Mouse (Mus musculus): ENCODE results near the gene Tmem156.
"Not testable (repeated sequence)": the region's sequence is repeated elsewhere in the genome, so short reads cannot be mapped to it uniquely, and the experiment has no call there.

Gene Tmem156

DNA sequence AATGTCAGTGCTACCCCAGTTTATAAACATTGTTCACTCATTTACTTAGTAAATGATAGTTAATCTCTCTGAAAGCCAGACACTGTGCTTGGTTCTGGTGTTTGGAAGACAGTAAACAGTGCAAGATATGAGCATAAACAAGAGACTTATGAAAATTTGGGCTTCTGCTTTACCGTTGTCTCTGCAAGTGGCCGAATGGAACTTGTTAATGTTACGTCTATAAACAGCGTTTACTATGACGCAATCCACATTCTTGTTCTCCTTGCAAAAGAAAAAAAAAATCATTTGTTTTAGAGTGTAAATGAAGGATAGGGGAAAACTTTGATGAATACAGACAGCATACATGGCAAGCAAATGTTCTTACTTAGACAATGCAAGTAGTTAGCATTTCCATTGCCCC, at the start of gene Tmem156:
Gene Tmem156 (minus strand): TSS at position 212 of the 400 bp plus-strand sequence.
- DNase-seq (ENCODE audit: low spot score): no peak

- no peak for DNase-seq (ENCODE audit: low spot score)
These were observed 49.3 kb upstream of the Tmem156 start for GRCm38 (mm10) chr5:65141242-65141641.

- DNase-seq (ENCODE audit: low spot score): no peak
These were observed 45.1 kb upstream of the Tmem156 start for GRCm38 (mm10) chr5:65137073-65137472.

- DNase-seq (ENCODE audit: low spot score): no peak
These were observed 44.2 kb upstream of the Tmem156 start for GRCm38 (mm10) chr5:65136159-65136558.

GRCm38 (mm10) chr5:65131211-65131879, 39.4 kb upstream of the Tmem156 start:
- no peak for DNase-seq (ENCODE audit: low spot score)

- no peak for DNase-seq (ENCODE audit: low spot score)
These were observed 38.7 kb upstream of the Tmem156 start for GRCm38 (mm10) chr5:65130528-65131210.

GRCm38 (mm10) chr5:65128481-65128880, 36.5 kb upstream of the Tmem156 start:
- no peak for DNase-seq (ENCODE audit: low spot score)

DNA sequence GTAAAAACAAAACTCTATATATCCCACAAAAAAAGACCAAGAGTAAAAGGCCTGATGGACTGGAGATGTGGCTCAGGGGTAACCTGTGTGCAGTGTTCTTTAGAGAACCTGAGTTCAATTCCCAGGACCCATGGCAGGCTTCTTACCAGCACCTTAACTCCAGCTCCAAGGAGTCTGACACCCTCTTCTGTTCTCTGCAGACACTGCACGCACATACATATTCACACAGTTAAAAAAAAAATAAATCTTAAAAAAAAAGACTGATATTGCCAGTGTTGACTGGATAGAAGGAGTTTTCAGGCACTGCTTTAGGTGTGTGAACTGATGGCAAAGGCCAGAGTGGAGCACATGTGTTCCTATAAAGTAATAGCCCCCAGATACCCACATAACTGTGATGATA, 34.2 kb upstream of the Tmem156 start:
- no peak for DNase-seq (ENCODE audit: low spot score)

GRCm38 (mm10) chr5:65122616-65123015, 30.7 kb upstream of the Tmem156 start:
- DNase-seq (ENCODE audit: low spot score): no peak

GRCm38 (mm10) chr5:65119918-65120317, 28.0 kb upstream of the Tmem156 start:
- DNase-seq (ENCODE audit: low spot score): no peak

GRCm38 (mm10) chr5:65119495-65119894, 27.6 kb upstream of the Tmem156 start:
- no peak for DNase-seq (ENCODE audit: low spot score)

GRCm38 (mm10) chr5:65116789-65117188, 24.9 kb upstream of the Tmem156 start:
- no peak for DNase-seq (ENCODE audit: low spot score)

GRCm38 (mm10) chr5:65113323-65113722, 21.4 kb upstream of the Tmem156 start:
- no peak for DNase-seq (ENCODE audit: low spot score)

GRCm38 (mm10) chr5:65112225-65112624, 20.3 kb upstream of the Tmem156 start:
- DNase-seq (ENCODE audit: low spot score): not testable (repeated sequence)

GRCm38 (mm10) chr5:65107773-65108432, 16.0 kb upstream of the Tmem156 start:
- no peak for DNase-seq (ENCODE audit: low spot score)

- DNase-seq (ENCODE audit: low spot score): peak; percentile 73
These were observed 15.2 kb upstream of the Tmem156 start, which contains the start of gene Klhl5 for GRCm38 (mm10) chr5:65106876-65107772. TSS of gene Klhl5 (plus strand) at chr5:65107539.

DNA sequence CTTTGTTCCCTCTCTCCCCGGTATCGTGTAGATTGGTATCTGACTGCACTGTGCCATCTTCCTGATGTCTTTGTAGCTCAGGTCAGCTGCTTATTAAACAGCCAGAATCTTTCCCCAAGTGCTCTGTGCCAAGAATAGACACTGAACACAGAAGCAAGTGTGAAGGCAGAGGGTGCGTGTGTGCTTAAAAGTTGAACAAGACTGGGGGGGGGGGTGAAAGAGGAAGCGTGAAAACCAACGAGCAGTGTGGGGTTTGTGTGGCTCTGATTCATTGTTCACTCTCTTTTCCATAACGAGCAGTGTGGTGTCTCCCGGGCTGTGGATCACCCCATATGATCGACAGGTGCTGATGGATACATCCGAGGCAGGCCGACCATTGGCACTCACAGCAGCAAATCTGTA, 10.7 kb upstream of the Tmem156 start:
- DNase-seq (ENCODE audit: low spot score): no peak

DNA sequence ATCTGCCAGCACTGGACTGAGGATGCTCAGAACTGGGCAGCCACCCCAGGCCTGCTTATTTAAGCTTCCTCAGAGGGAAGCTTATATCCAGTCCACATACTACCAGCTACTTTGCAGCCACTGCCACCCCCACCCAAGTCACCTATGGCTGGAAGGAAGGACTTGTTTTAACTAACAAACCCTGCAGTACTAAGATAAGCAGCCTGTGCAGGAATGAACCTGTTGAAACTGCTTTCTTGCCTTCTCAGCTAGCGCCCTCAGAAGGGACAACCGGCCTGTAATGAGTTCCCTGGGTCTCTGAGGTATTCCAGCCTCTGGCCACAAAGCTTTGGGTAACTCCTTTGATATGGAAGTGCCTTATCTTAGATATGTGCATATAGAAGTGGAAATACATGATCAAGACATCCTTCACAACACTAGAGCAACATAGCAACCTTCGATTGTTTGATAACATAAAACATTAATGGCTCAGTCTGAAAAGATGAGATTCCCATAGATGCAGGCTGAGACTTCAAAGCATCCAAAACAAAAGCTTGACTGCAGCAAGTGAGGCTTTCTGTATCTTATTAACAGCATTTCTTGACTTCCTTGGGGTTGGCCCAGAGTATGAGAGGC, 10.2 kb upstream of the Tmem156 start:
- no peak for DNase-seq (ENCODE audit: low spot score)

DNA sequence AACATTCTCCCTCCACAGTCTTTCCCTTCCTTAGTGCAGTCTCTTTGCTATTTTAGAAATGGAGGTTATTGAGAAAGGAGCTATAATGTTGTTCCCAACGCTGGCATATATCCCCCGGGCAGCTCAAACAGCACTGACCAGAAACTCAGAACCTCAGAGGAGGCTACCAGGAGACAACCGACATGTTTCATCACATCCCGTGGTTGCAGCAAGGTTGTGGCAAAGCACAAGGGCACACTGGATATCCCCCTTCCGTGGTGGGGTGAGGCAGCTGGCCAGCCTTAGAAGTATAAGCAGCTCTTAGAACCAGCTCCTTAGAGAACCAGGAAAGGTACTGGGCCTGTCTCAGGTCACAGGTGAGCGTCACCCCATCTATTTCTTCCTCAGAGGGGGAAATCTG, 9.7 kb upstream of the Tmem156 start:
- no peak for DNase-seq (ENCODE audit: low spot score)

- DNase-seq (ENCODE audit: low spot score): no peak
These were observed 9.3 kb upstream of the Tmem156 start for GRCm38 (mm10) chr5:65101209-65101608.

GRCm38 (mm10) chr5:65100002-65100401, 8.1 kb upstream of the Tmem156 start:
- no peak for DNase-seq (ENCODE audit: low spot score)

- no peak for DNase-seq (ENCODE audit: low spot score)
These were observed 5.5 kb upstream of the Tmem156 start for GRCm38 (mm10) chr5:65097457-65097856.
